Mouse (Mus musculus): Measurements from ENCODE around the gene Ppif. TPM values are rescaled to one million over a fixed set of nuclear protein-coding genes. Genes with fewer than 3 reads are reported as not detected.
A peak's percentile ranks its signal among the peaks of the same experiment; 100 is the strongest.

The Ppif gene
- polyA plus RNA-seq, 1 experiment from 2014 or later, result 26.0 TPM

- Histone ChIP-seq H3K27ac (ENCODE audit: low read length) (no peak overlapping the region; the same call in 1 of the 2 replicates), H3K9ac (ENCODE audit: low read depth, low read length) (no peak overlapping the region)
- peak; percentile 78 for ATAC-seq (ENCODE audit: low read depth)
These were observed 44.6 kb downstream of the Ppif start for GRCm38 (mm10) chr14:25738591-25739001.

GRCm38 (mm10) chr14:25739957-25740565 is 46.1 kb downstream of the Ppif start:
- H3K36me3 ChIP-seq (ENCODE audit: control insufficient read depth, insufficient read depth), result no peaks in the 10 kb centered on the region; the same call in 1 of the 2 replicates
- H3K9ac ChIP-seq (ENCODE audit: low read depth, low read length), result no peak overlapping the region
- 50% methylated on average over 4 of the region's 4 CpGs for WGBS (ENCODE audit: insufficient replicate concordance)
- H3K27me3 ChIP-seq (ENCODE audit: control insufficient read depth, insufficient read depth, low read depth, low read length), result no peaks in the 10 kb centered on the region
- H3K4me3 ChIP-seq (ENCODE audit: low read depth, low read length), result no peak overlapping the region
- no peak overlapping the region for H3K27ac ChIP-seq (ENCODE audit: low read length)
- no peaks in the 10 kb centered on the region for H3K9me3 ChIP-seq (replicated peaks; ENCODE audit: control insufficient read depth, low read length)
- H3K4me2 ChIP-seq (ENCODE audit: low read depth, low read length), result no peak overlapping the region
- H3K4me1 ChIP-seq (ENCODE audit: control insufficient read depth, low read depth, low read length), result peaks cover 5% of the 10 kb centered on the region
- no peak for ATAC-seq (ENCODE audit: low read depth)

More at GRCm38 (mm10) chr14:25738591-25739001, 44.6 kb downstream of the Ppif start:
- Histone ChIP-seq H3K4me2 (ENCODE audit: low read depth, low read length) (no peak overlapping the region), H3K36me3 (ENCODE audit: control insufficient read depth, insufficient read depth) (no peaks in the 10 kb centered on the region; the same call in 1 of the 2 replicates), H3K4me1 (ENCODE audit: control insufficient read depth, low read depth, low read length) (peaks cover 2% of the 10 kb centered on the region; the same call in 1 of the 2 replicates), H3K27me3 (ENCODE audit: control insufficient read depth, insufficient read depth, low read depth, low read length) (no peaks in the 10 kb centered on the region), H3K4me3 (ENCODE audit: low read depth, low read length) (no peak overlapping the region), H3K9me3 (replicated peaks; ENCODE audit: control insufficient read depth, low read length) (no peaks in the 10 kb centered on the region)
- WGBS (ENCODE audit: insufficient replicate concordance), result 58% methylated on average over 14 of the region's 14 CpGs

- H3K9ac ChIP-seq (ENCODE audit: low read depth, low read length), result no peak overlapping the region
- H3K4me3 ChIP-seq (ENCODE audit: low read depth, low read length), result no peak overlapping the region
- 52% methylated on average over 3 of the region's 3 CpGs for WGBS (ENCODE audit: insufficient replicate concordance)
- peaks cover 12% of the 10 kb centered on the region for H3K4me1 ChIP-seq (ENCODE audit: control insufficient read depth, low read depth, low read length)
- H3K27ac ChIP-seq (ENCODE audit: low read length), result no peak overlapping the region
- no peaks in the 10 kb centered on the region; the same call in 1 of the 2 replicates for H3K36me3 ChIP-seq (ENCODE audit: control insufficient read depth, insufficient read depth)
- H3K9me3 ChIP-seq (replicated peaks; ENCODE audit: control insufficient read depth, low read length), result no peaks in the 10 kb centered on the region
- no peak overlapping the region for H3K4me2 ChIP-seq (ENCODE audit: low read depth, low read length)
- ATAC-seq (ENCODE audit: low read depth), result no peak
- H3K27me3 ChIP-seq (ENCODE audit: control insufficient read depth, insufficient read depth, low read depth, low read length), result no peaks in the 10 kb centered on the region
These were observed 47.3 kb downstream of the Ppif start for GRCm38 (mm10) chr14:25741211-25741610.

- Histone ChIP-seq H3K4me3 (ENCODE audit: low read depth, low read length) (no peak overlapping the region), H3K9ac (ENCODE audit: low read depth, low read length) (no peak overlapping the region), H3K4me1 (ENCODE audit: control insufficient read depth, low read depth, low read length) (peaks cover 17% of the 10 kb centered on the region), H3K4me2 (ENCODE audit: low read depth, low read length) (no peak overlapping the region), H3K9me3 (replicated peaks; ENCODE audit: control insufficient read depth, low read length) (no peaks in the 10 kb centered on the region), H3K36me3 (ENCODE audit: control insufficient read depth, insufficient read depth) (no peaks in the 10 kb centered on the region; the same call in 1 of the 2 replicates), H3K27me3 (ENCODE audit: control insufficient read depth, insufficient read depth, low read depth, low read length) (no peaks in the 10 kb centered on the region), H3K27ac (ENCODE audit: low read length) (no peak overlapping the region)
- ATAC-seq (ENCODE audit: low read depth), result no peak
- 40% methylated on average over 5 of the region's 5 CpGs for WGBS (ENCODE audit: insufficient replicate concordance)
These were observed 48.0 kb downstream of the Ppif start for GRCm38 (mm10) chr14:25741840-25742367.

GRCm38 (mm10) chr14:25742943-25743342 is 49.0 kb downstream of the Ppif start:
- no peak for ATAC-seq (ENCODE audit: low read depth)
- Histone ChIP-seq H3K4me2 (ENCODE audit: low read depth, low read length) (no peak overlapping the region), H3K4me3 (ENCODE audit: low read depth, low read length) (no peak overlapping the region), H3K9ac (ENCODE audit: low read depth, low read length) (no peak overlapping the region), H3K27ac (ENCODE audit: low read length) (no peak overlapping the region), H3K9me3 (replicated peaks; ENCODE audit: control insufficient read depth, low read length) (no peaks in the 10 kb centered on the region), H3K4me1 (ENCODE audit: control insufficient read depth, low read depth, low read length) (peaks cover 20% of the 10 kb centered on the region), H3K36me3 (ENCODE audit: control insufficient read depth, insufficient read depth) (no peaks in the 10 kb centered on the region), H3K27me3 (ENCODE audit: control insufficient read depth, insufficient read depth, low read depth, low read length) (no peaks in the 10 kb centered on the region)
- WGBS (ENCODE audit: insufficient replicate concordance), result 69% methylated on average over 5 of the region's 5 CpGs

GRCm38 (mm10) chr14:25745365-25746184 is 51.6 kb downstream of the Ppif start:
- Histone ChIP-seq H3K27me3 (ENCODE audit: control insufficient read depth, insufficient read depth, low read depth, low read length) (no peaks in the 10 kb centered on the region), H3K4me3 (ENCODE audit: low read depth, low read length) (no peak overlapping the region), H3K27ac (ENCODE audit: low read length) (peak overlapping the region; percentile 18), H3K9ac (ENCODE audit: low read depth, low read length) (no peak overlapping the region), H3K4me1 (ENCODE audit: control insufficient read depth, low read depth, low read length) (peaks cover 18% of the 10 kb centered on the region), H3K36me3 (ENCODE audit: control insufficient read depth, insufficient read depth) (no peaks in the 10 kb centered on the region), H3K9me3 (replicated peaks; ENCODE audit: control insufficient read depth, low read length) (no peaks in the 10 kb centered on the region), H3K4me2 (ENCODE audit: low read depth, low read length) (no peak overlapping the region)
- WGBS (ENCODE audit: insufficient replicate concordance), result 25% methylated on average over 11 of the region's 11 CpGs
- peak; percentile 83 for ATAC-seq (ENCODE audit: low read depth)

GRCm38 (mm10) chr14:25746371-25746770 is 52.4 kb downstream of the Ppif start:
- ATAC-seq (ENCODE audit: low read depth), result no peak
- peak overlapping the region; percentile 18 for H3K27ac ChIP-seq (ENCODE audit: low read length)
- WGBS (ENCODE audit: insufficient replicate concordance), result 74% methylated on average over 6 of the region's 6 CpGs
- H3K36me3 ChIP-seq (ENCODE audit: control insufficient read depth, insufficient read depth), result no peaks in the 10 kb centered on the region
- no peak overlapping the region for H3K9ac ChIP-seq (ENCODE audit: low read depth, low read length)
- no peak overlapping the region for H3K4me3 ChIP-seq (ENCODE audit: low read depth, low read length)
- no peaks in the 10 kb centered on the region for H3K27me3 ChIP-seq (ENCODE audit: control insufficient read depth, insufficient read depth, low read depth, low read length)
- H3K9me3 ChIP-seq (replicated peaks; ENCODE audit: control insufficient read depth, low read length), result no peaks in the 10 kb centered on the region
- H3K4me1 ChIP-seq (ENCODE audit: control insufficient read depth, low read depth, low read length), result peaks cover 18% of the 10 kb centered on the region
- H3K4me2 ChIP-seq (ENCODE audit: low read depth, low read length), result no peak overlapping the region

GRCm38 (mm10) chr14:25746971-25747945 is 53.3 kb downstream of the Ppif start:
- Histone ChIP-seq H3K36me3 (ENCODE audit: control insufficient read depth, insufficient read depth) (no peaks in the 10 kb centered on the region), H3K27ac (ENCODE audit: low read length) (0 out of 2 replicates have a peak overlapping the region, but pooled peaks have one; percentile 6), H3K4me1 (ENCODE audit: control insufficient read depth, low read depth, low read length) (peaks cover 18% of the 10 kb centered on the region), H3K9ac (ENCODE audit: low read depth, low read length) (no peak overlapping the region), H3K9me3 (replicated peaks; ENCODE audit: control insufficient read depth, low read length) (no peaks in the 10 kb centered on the region), H3K27me3 (ENCODE audit: control insufficient read depth, insufficient read depth, low read depth, low read length) (no peaks in the 10 kb centered on the region), H3K4me2 (ENCODE audit: low read depth, low read length) (no peak overlapping the region), H3K4me3 (ENCODE audit: low read depth, low read length) (no peak overlapping the region)
- 63% methylated on average over 21 of the region's 21 CpGs for WGBS (ENCODE audit: insufficient replicate concordance)
- ATAC-seq (ENCODE audit: low read depth), result peak; percentile 2; the same call in 1 of the 2 replicates

All from liver, embryonic 16.5 days (tissue).